Mouse (Mus musculus): ENCODE data around the gene Smdt1.

The Smdt1 gene

GRCm38 (mm10) chr15:82317839-82318238 is 20.9 kb upstream of the Smdt1 start:
- no peaks in the 10 kb centered on the region for H3K36me3 ChIP-seq (ENCODE audit: insufficient read depth, low read length)
- no peak for TF ChIP-seq CTCF (conservative IDR thresholded peaks at IDR 0.05; ENCODE audit: low read length)
- TF ChIP-seq POU5F1 (IDR thresholded peaks at IDR 0.05; ENCODE audit: borderline replicate concordance, low read length) = no peak
- no peak for TF ChIP-seq NANOG (IDR thresholded peaks at IDR 0.05; ENCODE audit: borderline replicate concordance, low read length)
- peaks cover 4% of the 10 kb centered on the region for H3K4me1 ChIP-seq (replicated peaks; ENCODE audit: low read depth, low read length)
- no peaks in the 10 kb centered on the region for H3K27me3 ChIP-seq (ENCODE audit: insufficient read depth, low read length)
- H3K9me3 ChIP-seq (ENCODE audit: low read length) = peaks cover 25% of the 10 kb centered on the region
- no peak overlapping the region for H3K4me3 ChIP-seq (replicated peaks; ENCODE audit: low read length)

DNA sequence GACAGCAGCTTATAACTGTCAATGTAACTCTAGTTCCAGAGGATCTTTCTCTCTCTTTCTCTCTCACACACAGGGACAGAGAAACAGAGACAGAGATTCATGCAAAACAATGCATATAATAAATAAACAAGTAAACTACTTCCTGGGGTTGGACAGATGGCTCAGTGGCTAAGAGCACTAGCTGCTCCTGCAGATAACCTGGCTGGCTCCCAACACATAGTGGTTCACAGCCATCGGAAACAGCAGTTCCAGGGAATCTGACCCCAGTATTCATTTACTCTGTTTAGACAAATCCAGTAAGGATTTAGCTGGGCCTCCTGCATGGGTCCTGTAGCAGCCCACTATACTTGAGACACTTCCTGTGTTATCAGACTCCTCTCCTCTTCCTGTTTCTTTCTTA is 19.1 kb upstream of the Smdt1 start:
- TF ChIP-seq NANOG (IDR thresholded peaks at IDR 0.05; ENCODE audit: borderline replicate concordance, low read length) = no peak
- no peak for TF ChIP-seq CTCF (conservative IDR thresholded peaks at IDR 0.05; ENCODE audit: low read length)
- TF ChIP-seq POU5F1 (IDR thresholded peaks at IDR 0.05; ENCODE audit: borderline replicate concordance, low read length) = no peak
- no peaks in the 10 kb centered on the region for H3K36me3 ChIP-seq (ENCODE audit: insufficient read depth, low read length)
- H3K27me3 ChIP-seq (ENCODE audit: insufficient read depth, low read length) = no peaks in the 10 kb centered on the region
- H3K4me3 ChIP-seq (replicated peaks; ENCODE audit: low read length) = no peak overlapping the region
- peaks cover 25% of the 10 kb centered on the region for H3K9me3 ChIP-seq (ENCODE audit: low read length)
- H3K4me1 ChIP-seq (replicated peaks; ENCODE audit: low read depth, low read length) = peaks cover 7% of the 10 kb centered on the region

GRCm38 (mm10) chr15:82322195-82322594 is 16.6 kb upstream of the Smdt1 start:
- Histone ChIP-seq H3K4me3 (replicated peaks; ENCODE audit: low read length) (no peak overlapping the region), H3K27me3 (ENCODE audit: insufficient read depth, low read length) (no peaks in the 10 kb centered on the region), H3K4me1 (replicated peaks; ENCODE audit: low read depth, low read length) (peaks cover 16% of the 10 kb centered on the region), H3K9me3 (ENCODE audit: low read length) (peaks cover 7% of the 10 kb centered on the region; the same call in 1 of the 2 replicates), H3K36me3 (ENCODE audit: insufficient read depth, low read length) (no peaks in the 10 kb centered on the region)
- TF ChIP-seq POU5F1 (IDR thresholded peaks at IDR 0.05; ENCODE audit: borderline replicate concordance, low read length) = no peak
- TF ChIP-seq NANOG (IDR thresholded peaks at IDR 0.05; ENCODE audit: borderline replicate concordance, low read length) = no peak
- TF ChIP-seq CTCF (conservative IDR thresholded peaks at IDR 0.05; ENCODE audit: low read length) = no peak

DNA sequence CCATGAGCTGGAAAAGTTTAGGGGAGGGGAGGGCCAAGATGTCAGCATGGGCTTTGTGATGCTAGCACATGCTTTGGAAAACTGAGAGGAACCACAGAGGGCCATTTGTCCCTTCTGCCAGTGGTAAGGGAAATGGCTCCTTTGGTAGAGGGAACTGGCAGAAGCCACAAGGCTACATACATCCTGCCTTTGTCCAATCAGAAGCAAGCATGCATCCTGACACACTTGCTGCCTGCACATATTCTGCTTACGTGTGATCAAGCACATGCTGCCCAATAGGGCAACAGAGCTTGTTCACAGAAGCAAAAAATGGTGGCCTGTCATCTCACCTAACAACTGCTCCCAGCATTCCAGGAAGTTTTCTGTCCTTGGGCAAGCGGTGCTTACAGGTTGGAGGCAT is 13.4 kb upstream of the Smdt1 start:
- Histone ChIP-seq H3K36me3 (ENCODE audit: insufficient read depth, low read length) (peaks cover 16% of the 10 kb centered on the region), H3K4me1 (replicated peaks; ENCODE audit: low read depth, low read length) (peaks cover 22% of the 10 kb centered on the region), H3K27me3 (ENCODE audit: insufficient read depth, low read length) (no peaks in the 10 kb centered on the region), H3K4me3 (replicated peaks; ENCODE audit: low read length) (no peak overlapping the region), H3K9me3 (ENCODE audit: low read length) (peaks cover 6% of the 10 kb centered on the region; the same call in 1 of the 2 replicates)
- no peak for TF ChIP-seq NANOG (IDR thresholded peaks at IDR 0.05; ENCODE audit: borderline replicate concordance, low read length)
- no peak for TF ChIP-seq POU5F1 (IDR thresholded peaks at IDR 0.05; ENCODE audit: borderline replicate concordance, low read length)
- no peak for TF ChIP-seq CTCF (conservative IDR thresholded peaks at IDR 0.05; ENCODE audit: low read length)

GRCm38 (mm10) chr15:82335194-82335593 is 3.6 kb upstream of the Smdt1 start:
- TF ChIP-seq CTCF (conservative IDR thresholded peaks at IDR 0.05; ENCODE audit: low read length) = no peak
- no peak for TF ChIP-seq POU5F1 (IDR thresholded peaks at IDR 0.05; ENCODE audit: borderline replicate concordance, low read length)
- no peak for TF ChIP-seq NANOG (IDR thresholded peaks at IDR 0.05; ENCODE audit: borderline replicate concordance, low read length)
- peaks cover 53% of the 10 kb centered on the region for H3K4me1 ChIP-seq (replicated peaks; ENCODE audit: low read depth, low read length)
- peaks cover 54% of the 10 kb centered on the region for H3K36me3 ChIP-seq (ENCODE audit: insufficient read depth, low read length)
- no peak overlapping the region for H3K4me3 ChIP-seq (replicated peaks; ENCODE audit: low read length)
- H3K9me3 ChIP-seq (ENCODE audit: low read length) = no peaks in the 10 kb centered on the region
- H3K27me3 ChIP-seq (ENCODE audit: insufficient read depth, low read length) = peaks cover 9% of the 10 kb centered on the region

DNA sequence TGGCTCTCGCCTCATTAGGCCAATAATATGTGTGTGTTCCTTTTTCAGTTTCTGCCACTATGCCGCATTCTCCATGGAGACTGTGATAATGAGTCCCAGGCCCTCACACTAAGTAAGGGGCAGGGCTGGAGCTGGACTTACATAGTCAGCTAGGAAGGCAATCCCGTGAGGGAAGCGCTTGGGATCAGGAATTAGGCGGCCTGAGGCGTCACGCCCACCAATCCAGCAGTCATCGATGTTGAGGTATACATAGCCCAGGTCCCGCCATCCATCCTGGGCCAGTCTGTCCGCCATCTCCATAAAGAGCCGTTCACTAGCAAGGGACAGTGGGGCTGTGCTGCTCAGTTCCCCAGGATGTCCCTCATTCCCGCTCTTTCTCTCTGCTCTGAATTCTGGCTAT is 2.1 kb upstream of the Smdt1 start:
- Histone ChIP-seq H3K36me3 (ENCODE audit: insufficient read depth, low read length) (peaks cover 44% of the 10 kb centered on the region), H3K27me3 (ENCODE audit: insufficient read depth, low read length) (peaks cover 24% of the 10 kb centered on the region), H3K4me3 (replicated peaks; ENCODE audit: low read length) (peak overlapping the region; percentile 32; the same call in 1 of the 2 replicates), H3K4me1 (replicated peaks; ENCODE audit: low read depth, low read length) (peaks cover 59% of the 10 kb centered on the region), H3K9me3 (ENCODE audit: low read length) (no peaks in the 10 kb centered on the region)
- TF ChIP-seq NANOG (IDR thresholded peaks at IDR 0.05; ENCODE audit: borderline replicate concordance, low read length) (no peak), CTCF (conservative IDR thresholded peaks at IDR 0.05; ENCODE audit: low read length) (no peak), POU5F1 (IDR thresholded peaks at IDR 0.05; ENCODE audit: borderline replicate concordance, low read length) (no peak)

DNA sequence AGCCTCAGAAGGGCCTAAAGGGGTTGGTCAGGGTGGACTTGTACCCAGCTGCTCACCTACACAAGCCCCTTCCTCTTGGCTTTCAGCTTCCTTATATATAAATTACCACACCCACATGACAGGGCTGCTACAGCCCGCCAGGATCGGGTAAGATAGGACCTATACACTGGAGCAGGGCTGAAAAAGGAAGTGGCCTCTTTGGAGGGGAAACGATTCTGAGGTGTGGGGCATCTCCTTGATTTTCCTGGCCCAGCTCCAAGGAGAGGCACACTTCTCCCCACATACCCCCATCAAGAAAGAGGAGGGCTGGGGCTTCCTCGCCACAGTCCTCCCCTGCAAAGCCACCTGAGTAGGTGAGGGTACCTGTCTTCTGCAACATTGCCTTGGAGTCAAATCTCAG is 884 bp upstream of the Smdt1 start:
- Histone ChIP-seq H3K27me3 (ENCODE audit: insufficient read depth, low read length) (peaks cover 30% of the 10 kb centered on the region), H3K36me3 (ENCODE audit: insufficient read depth, low read length) (peaks cover 34% of the 10 kb centered on the region), H3K4me3 (replicated peaks; ENCODE audit: low read length) (peak overlapping the region; percentile 82), H3K9me3 (ENCODE audit: low read length) (no peaks in the 10 kb centered on the region), H3K4me1 (replicated peaks; ENCODE audit: low read depth, low read length) (peaks cover 66% of the 10 kb centered on the region)
- no peak for TF ChIP-seq CTCF (conservative IDR thresholded peaks at IDR 0.05; ENCODE audit: low read length)
- no peak for TF ChIP-seq NANOG (IDR thresholded peaks at IDR 0.05; ENCODE audit: borderline replicate concordance, low read length)
- TF ChIP-seq POU5F1 (IDR thresholded peaks at IDR 0.05; ENCODE audit: borderline replicate concordance, low read length) = no peak

DNA sequence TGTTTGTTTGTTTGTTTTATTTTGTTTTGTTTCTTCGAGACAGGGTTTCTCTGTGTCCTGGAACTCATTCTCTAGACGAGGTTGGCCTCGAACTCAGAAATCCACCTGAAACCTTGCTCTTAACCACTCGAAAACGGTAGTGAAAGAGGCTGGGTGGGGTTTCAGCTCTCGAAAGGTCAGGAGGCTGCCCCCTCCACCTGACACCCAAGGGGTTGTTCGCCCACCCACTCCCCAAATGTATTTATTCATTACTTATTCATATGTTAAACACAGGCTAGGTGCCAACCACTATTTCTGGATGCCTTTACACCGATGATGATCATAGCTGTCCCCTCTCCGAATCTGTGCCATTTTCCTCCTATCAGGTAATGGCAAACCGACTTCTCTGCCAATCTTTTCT is 391 bp downstream of the Smdt1 start:
- H3K4me3 ChIP-seq (replicated peaks; ENCODE audit: low read length) = peak overlapping the region; percentile 82
- TF ChIP-seq CTCF (conservative IDR thresholded peaks at IDR 0.05; ENCODE audit: low read length) = no peak
- no peak for TF ChIP-seq POU5F1 (IDR thresholded peaks at IDR 0.05; ENCODE audit: borderline replicate concordance, low read length)
- TF ChIP-seq NANOG (IDR thresholded peaks at IDR 0.05; ENCODE audit: borderline replicate concordance, low read length) = no peak
- peaks cover 73% of the 10 kb centered on the region for H3K4me1 ChIP-seq (replicated peaks; ENCODE audit: low read depth, low read length)
- peaks cover 30% of the 10 kb centered on the region for H3K27me3 ChIP-seq (ENCODE audit: insufficient read depth, low read length)
- peaks cover 28% of the 10 kb centered on the region for H3K36me3 ChIP-seq (ENCODE audit: insufficient read depth, low read length)
- H3K9me3 ChIP-seq (ENCODE audit: low read length) = no peaks in the 10 kb centered on the region

- Histone ChIP-seq H3K4me1 (replicated peaks; ENCODE audit: low read depth, low read length) (peaks cover 73% of the 10 kb centered on the region), H3K27me3 (ENCODE audit: insufficient read depth, low read length) (peaks cover 30% of the 10 kb centered on the region), H3K36me3 (ENCODE audit: insufficient read depth, low read length) (peaks cover 23% of the 10 kb centered on the region), H3K4me3 (replicated peaks; ENCODE audit: low read length) (0 out of 2 replicates have a peak overlapping the region, but pooled peaks have one; percentile 24), H3K9me3 (ENCODE audit: low read length) (no peaks in the 10 kb centered on the region)
- TF ChIP-seq NANOG (IDR thresholded peaks at IDR 0.05; ENCODE audit: borderline replicate concordance, low read length) = no peak
- no peak for TF ChIP-seq CTCF (conservative IDR thresholded peaks at IDR 0.05; ENCODE audit: low read length)
- TF ChIP-seq POU5F1 (IDR thresholded peaks at IDR 0.05; ENCODE audit: borderline replicate concordance, low read length) = no peak
Measured at GRCm38 (mm10) chr15:82339634-82340254, 985 bp downstream of the Smdt1 start.

Measured in E14TG2a.4 (cell line).